Comparison of ENCODE assay signal across 17 mouse cellular contexts in the genomic region with DNA sequence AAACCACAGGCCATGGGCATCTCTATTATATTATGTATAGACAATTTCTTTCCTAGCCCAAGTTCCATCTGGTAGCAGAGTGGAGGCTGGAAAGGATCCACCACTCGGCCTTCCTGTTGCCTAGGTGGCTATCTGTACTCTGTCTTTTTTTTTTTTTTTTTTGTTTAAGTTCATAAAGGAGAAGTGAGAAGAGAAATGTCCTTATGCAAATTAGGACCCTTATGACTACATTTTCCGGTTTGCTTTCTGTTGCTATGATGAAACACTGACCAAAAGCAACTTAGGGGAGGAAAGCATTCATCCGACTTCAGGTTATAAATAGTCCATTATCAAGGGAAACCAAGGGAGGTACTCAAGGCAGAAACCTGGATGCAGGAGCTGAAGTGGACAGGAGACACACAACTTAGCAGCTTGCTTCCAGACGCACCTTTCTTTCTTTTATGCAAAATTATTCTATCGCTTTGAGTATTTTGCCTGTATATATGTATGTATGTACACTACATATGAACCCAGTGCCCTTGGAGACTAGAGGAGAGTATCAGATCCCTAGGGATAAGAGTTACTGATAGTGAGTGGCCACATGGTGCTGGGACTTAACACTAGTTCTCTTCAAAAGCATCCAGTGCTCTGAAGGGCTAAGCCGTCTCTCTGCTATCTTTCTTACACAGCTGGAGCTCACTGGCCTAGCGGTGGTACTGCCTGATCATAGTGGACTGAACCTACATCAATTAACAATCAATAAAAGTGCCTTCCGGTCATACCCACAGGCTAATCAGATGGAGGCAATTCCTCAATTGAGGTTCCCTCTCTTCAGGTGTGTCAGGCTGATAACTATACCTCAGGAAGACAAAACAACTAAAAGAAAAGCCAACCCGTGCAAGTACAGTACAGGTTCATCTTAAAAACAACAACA. TPM values are rescaled to one million over a fixed set of nuclear protein-coding genes. Genes with fewer than 3 reads are reported as not detected.
DNase-seq lines count a peak whose midpoint lies in the region; ATAC-seq and TF ChIP-seq lines count a peak whose summit lies in the region.
"Had no signal": no experiment of that assay in that cellular context is flagged by ENCODE, and none has a peak within 500 bp of the region (broad histone marks: within the 10 kb centered on the region; RNA-seq: fewer than 3 reads in every experiment).

No protein-coding gene starts in this region.

- H3K27me3 ChIP-seq in midbrain, embryonic 14.5 days (ENCODE audit: control insufficient read depth, insufficient read depth, low read length), result no peaks in the 10 kb centered on the region
- H3K27me3 ChIP-seq in stomach, postnatal 0 days (ENCODE audit: control insufficient read depth, insufficient read depth, low read length), result no peaks in the 10 kb centered on the region
- H3K27me3 ChIP-seq: embryonic facial prominence, embryonic 13.5 days; intestine, embryonic 15.5 days; limb, embryonic 12.5 days; neural tube, embryonic 13.5 days had no signal

- TF ChIP-seq EP300 in stomach, postnatal 0 days (optimal IDR thresholded peaks at IDR 0.05), result no peak

- DNase-seq in 416B (ENCODE audit: low read depth), result peak; percentile 13
- DNase-seq in B cell, adult 2 months, result peak; percentile 54 to 61
- no peak for DNase-seq in left cerebral cortex, postnatal 14 days (ENCODE audit: low spot score in 2 of 2)
- no peak for DNase-seq in midbrain, embryonic 14.5 days
- no peak for DNase-seq in stomach, postnatal 0 days (ENCODE audit: low spot score)
- DNase-seq: adrenal gland, postnatal 14 days; cerebellum, adult 9-10 months; heart, postnatal 14 days; lung, embryonic 14.5 days had no signal

- H3K9ac ChIP-seq in midbrain, embryonic 14.5 days (replicated peaks; ENCODE audit: low read length), result no peak overlapping the region
- H3K9ac ChIP-seq in stomach, postnatal 0 days (ENCODE audit: low read length), result no peak overlapping the region
- H3K9ac ChIP-seq: embryonic facial prominence, embryonic 13.5 days; hindbrain, embryonic 14.5 days; intestine, embryonic 15.5 days; limb, embryonic 12.5 days; lung, embryonic 14.5 days; neural tube, embryonic 13.5 days had no signal

- no peaks in the 10 kb centered on the region for H3K9me3 ChIP-seq in midbrain, embryonic 14.5 days (ENCODE audit: control insufficient read depth, low read length)
- no peaks in the 10 kb centered on the region for H3K9me3 ChIP-seq in stomach, postnatal 0 days (ENCODE audit: control insufficient read depth, low read length)
- H3K9me3 ChIP-seq: embryonic facial prominence, embryonic 13.5 days; intestine, embryonic 15.5 days; limb, embryonic 12.5 days; midbrain, embryonic 10.5 days; neural tube, embryonic 13.5 days had no signal

- H3K27ac ChIP-seq in midbrain, embryonic 14.5 days (replicated peaks; ENCODE audit: low read depth, low read length), result no peak overlapping the region
- no peak overlapping the region for H3K27ac ChIP-seq in stomach, postnatal 0 days (replicated peaks)
- H3K27ac ChIP-seq: hindbrain, embryonic 14.5 days; intestine, embryonic 15.5 days; limb, embryonic 12.5 days; midbrain, embryonic 10.5 days; neural tube, embryonic 13.5 days had no signal

- TF ChIP-seq CTCF in stomach, postnatal 0 days (IDR thresholded peaks at IDR 0.05; ENCODE audit: low read depth), result no peak

- WGBS in midbrain, embryonic 14.5 days, result 82% methylated on average over 9 of the region's 9 CpGs
- WGBS in stomach, postnatal 0 days, result 86% methylated on average over 9 of the region's 9 CpGs

- intact Hi-C loops in left cerebral cortex, postnatal 14 days (cut with DNase I), result no loop called here

- no peaks in the 10 kb centered on the region for H3K36me3 ChIP-seq in midbrain, embryonic 14.5 days (ENCODE audit: control insufficient read depth, insufficient read depth, low read length)
- no peaks in the 10 kb centered on the region for H3K36me3 ChIP-seq in stomach, postnatal 0 days (ENCODE audit: control insufficient read depth, insufficient read depth, low read length)
- H3K36me3 ChIP-seq: embryonic facial prominence, embryonic 13.5 days; intestine, embryonic 15.5 days; limb, embryonic 12.5 days; midbrain, embryonic 10.5 days; neural tube, embryonic 13.5 days had no signal

- H3K4me2 ChIP-seq in midbrain, embryonic 14.5 days (ENCODE audit: low read length), result no peak overlapping the region
- no peak overlapping the region for H3K4me2 ChIP-seq in stomach, postnatal 0 days (replicated peaks; ENCODE audit: low read depth)
- H3K4me2 ChIP-seq: embryonic facial prominence, embryonic 13.5 days; hindbrain, embryonic 14.5 days; intestine, embryonic 15.5 days; limb, embryonic 12.5 days; lung, embryonic 14.5 days; neural tube, embryonic 13.5 days had no signal

- ATAC-seq in granulocyte monocyte progenitor cell, adult 5-6 weeks (replicated peaks; ENCODE audit: poor library complexity, severe bottlenecking), result peak; percentile 79
- ATAC-seq in megakaryocyte, adult 5-6 weeks (ENCODE audit: poor library complexity, severe bottlenecking), result peak; percentile 80
- ATAC-seq in midbrain, embryonic 14.5 days (ENCODE audit: low FRiP score, low TSS enrichment), result no peak
- no peak for ATAC-seq in stomach, postnatal 0 days (ENCODE audit: low FRiP score, low TSS enrichment)
- ATAC-seq: intestine, embryonic 15.5 days had no signal

- H3K4me1 ChIP-seq in midbrain, embryonic 14.5 days (ENCODE audit: control insufficient read depth, insufficient read depth, low read length), result no peaks in the 10 kb centered on the region
- peaks cover 3% of the 10 kb centered on the region; the same call in 1 of the 2 replicates for H3K4me1 ChIP-seq in stomach, postnatal 0 days (replicated peaks; ENCODE audit: control insufficient read depth, insufficient read depth)
- H3K4me1 ChIP-seq: intestine, embryonic 15.5 days; limb, embryonic 12.5 days had no signal

- H3K4me3 ChIP-seq in midbrain, embryonic 14.5 days (replicated peaks; ENCODE audit: low read depth, low read length), result no peak overlapping the region
- H3K4me3 ChIP-seq in stomach, postnatal 0 days (ENCODE audit: low read depth, low read length), result no peak overlapping the region
- H3K4me3 ChIP-seq: embryonic facial prominence, embryonic 13.5 days; intestine, embryonic 15.5 days; limb, embryonic 12.5 days; midbrain, embryonic 10.5 days; neural tube, embryonic 13.5 days had no signal

RNA-seq across cellular contexts. Expression of gene Slc44a1, which starts 28.0 kb away (rescaled TPM):
- total RNA-seq in granulocyte monocyte progenitor cell, adult 5-6 weeks (2014; fragmentation: Nextera tagmentation), result 2.2 and 4.3 TPM in 2 replicates
- 1.9 and 2.0 TPM in 2 replicates for total RNA-seq in granulocyte monocyte progenitor cell, adult 5-6 weeks (2017)
- total RNA-seq in megakaryocyte, adult 5-6 weeks (2015), result 11.8 and 12.4 TPM in 2 replicates
- total RNA-seq in megakaryocyte, adult 5-6 weeks (2017), result 9.1 and 10.1 TPM in 2 replicates
- total RNA-seq in left cerebral cortex, postnatal 14 days (2021), result 10 to 100 TPM; 65.0 to 70.6 TPM
- 12.0 and 16.1 TPM in 2 replicates for polyA plus RNA-seq in midbrain, embryonic 14.5 days (2014; fragmentation: Nextera tagmentation; extraction: Ambion mirVana)
- polyA plus RNA-seq in stomach, postnatal 0 days (2015; fragmentation: Nextera tagmentation; extraction: Ambion mirVana), result 31.9 and 33.9 TPM in 2 replicates

Comparison
In these comparisons a context has a peak if more than half of its experiments do, and no peak if none do; other contexts are left out.
1. DNase-seq: peak in 416B (single experiment) and B cell, adult 2 months (2 of 2); none in left cerebral cortex, postnatal 14 days (0 of 2), midbrain, embryonic 14.5 days (single experiment) and stomach, postnatal 0 days (single experiment).
2. ATAC-seq: peak in granulocyte monocyte progenitor cell, adult 5-6 weeks (single experiment) and megakaryocyte, adult 5-6 weeks (single experiment); none in midbrain, embryonic 14.5 days (single experiment) and stomach, postnatal 0 days (single experiment).
3. RNA of gene Slc44a1, which starts 28.0 kb away (total RNA-seq): 65.0 to 70.6 TPM in left cerebral cortex, postnatal 14 days; 9.1 to 12.4 TPM in megakaryocyte, adult 5-6 weeks and 1.9 to 4.3 TPM in granulocyte monocyte progenitor cell, adult 5-6 weeks; every median in the first group is over 4 times any median in the second.